Mouse (Mus musculus) stomach, embryonic 16.5 days (tissue): ENCODE measurements around the gene Chmp4b. TPM values are rescaled to one million over a fixed set of nuclear protein-coding genes. Genes with fewer than 3 reads are reported as not detected.
A peak's percentile ranks its signal among the peaks of the same experiment; 100 is the strongest.

Experiments used
- ATAC-seq: fragments of 200-750 bp; cut with Nextera tagmentation; 2 replicates; pipeline ENCODE4 v1.8.0; 2017; ENCODE audit warnings: moderate number of reproducible peaks, moderate TSS enrichment; ENCODE audit not compliant: insufficient read depth, low FRiP score
- H3K27ac ChIP-seq: fragments of 300-500 bp; sonication (generic); 2 replicates; pipeline ENCODE4 v1.5.1; 2014; ENCODE audit warnings: low read length
- H3K27me3 ChIP-seq: fragments of 300-500 bp; sonication (generic); 2 replicates; pipeline ENCODE4 v1.6.1; 2014; ENCODE audit warnings: low read length, control low read depth, mixed read lengths; ENCODE audit not compliant: control insufficient read depth, insufficient read depth
- H3K36me3 ChIP-seq: fragments of 300-500 bp; sonication (generic); 2 replicates; pipeline ENCODE4 v1.6.1; 2014; ENCODE audit warnings: low read length; ENCODE audit not compliant: control insufficient read depth, insufficient read depth
- H3K4me1 ChIP-seq: fragments of 300-500 bp; sonication (generic); 2 replicates; pipeline ENCODE4 v1.6.1; 2014; ENCODE audit warnings: low read length, control low read depth, mixed read lengths; ENCODE audit not compliant: control insufficient read depth, insufficient read depth
- H3K4me2 ChIP-seq: fragments of 300-500 bp; sonication (generic); 2 replicates; pipeline ENCODE4 v1.6.1; 2014; ENCODE audit warnings: low read depth, low read length, mixed read lengths
- H3K4me3 ChIP-seq: fragments of 300-500 bp; sonication (generic); replicated peaks from 2 replicates; pipeline ENCODE4 v1.5.1; 2014; ENCODE audit warnings: mild to moderate bottlenecking, low read length
- H3K9ac ChIP-seq: fragments of 300-500 bp; sonication (generic); 2 replicates; pipeline ENCODE4 v1.6.1; 2014; ENCODE audit warnings: low read length
- H3K9me3 ChIP-seq: fragments of 300-500 bp; sonication (generic); replicated peaks from 2 replicates; pipeline ENCODE4 v1.6.1; 2016; ENCODE audit warnings: low read length, control low read depth; ENCODE audit not compliant: control insufficient read depth
- WGBS: fragments of 180-500 bp; shearing (Covaris S2); extraction: QIAGEN DNeasy Blood & Tissue Kit; methylation state at CpG from one replicate; pipeline ENCODE4 v1.1.7; 2014; 5-methylcytosine and 5-hydroxymethylcytosine counted together
- polyA plus RNA-seq: library from polyadenylated mRNA; unstranded; fragments of >200 nt; fragmentation: Nextera tagmentation; extraction: Ambion mirVana; gene quantifications from 2 replicates; pipeline ENCODE4 v1.2.1, GENCODE M21; 2015

Chmp4b gene
- polyA plus RNA-seq, 1 experiment from 2014 or later: 23.6 TPM

DNA sequence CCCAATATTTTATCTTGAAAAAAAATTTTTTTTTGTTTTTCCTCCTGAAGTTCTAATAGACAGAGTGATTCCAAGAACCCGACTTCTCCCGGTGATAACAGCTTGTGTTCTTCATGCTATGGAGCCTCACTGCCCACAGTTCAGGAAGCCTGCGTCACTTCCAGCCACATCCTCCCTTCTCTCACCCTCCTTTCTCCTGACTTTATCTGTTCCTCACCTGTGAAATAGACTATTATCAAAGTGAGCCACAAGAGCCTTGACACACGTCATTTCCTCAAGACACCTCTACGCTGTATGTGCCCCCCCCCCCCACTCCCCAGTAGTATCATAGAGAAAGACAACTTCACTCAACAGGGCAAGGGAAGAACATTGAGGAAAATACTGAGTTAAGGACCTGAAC, 35.8 kb upstream of the Chmp4b start:
- Histone ChIP-seq H3K4me2 (no peak overlapping the region), H3K27ac (no peak overlapping the region), H3K27me3 (no peaks in the 10 kb centered on the region), H3K4me1 (peaks cover 12% of the 10 kb centered on the region), H3K9me3 (no peaks in the 10 kb centered on the region), H3K9ac (no peak overlapping the region), H3K4me3 (no peak overlapping the region), H3K36me3 (no peaks in the 10 kb centered on the region)
- 80% methylated on average over 5 of the region's 5 CpGs for WGBS
- ATAC-seq: no peak

DNA sequence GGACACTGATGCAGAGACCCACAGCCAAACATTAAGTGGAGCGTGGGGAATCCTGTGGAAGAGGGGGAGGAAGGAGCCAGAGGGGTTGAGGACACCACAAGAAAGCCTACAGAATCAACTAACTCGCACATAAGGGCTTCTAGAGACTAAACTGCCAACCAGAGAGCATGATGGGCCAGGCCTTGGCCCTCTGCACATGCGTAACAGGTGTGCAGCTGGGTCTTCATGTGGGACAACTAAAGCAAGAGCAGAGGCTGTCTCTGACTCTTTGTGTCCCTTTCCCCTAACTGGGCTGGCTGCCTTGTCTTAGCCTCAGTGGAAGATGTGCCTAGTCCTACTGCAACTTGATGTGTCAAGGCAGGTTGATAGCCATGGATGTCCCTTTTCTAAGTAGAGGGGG, 34.4 kb upstream of the Chmp4b start:
- H3K4me3 ChIP-seq: no peak overlapping the region
- H3K27ac ChIP-seq: no peak overlapping the region
- no peaks in the 10 kb centered on the region for H3K36me3 ChIP-seq
- WGBS: 96% methylated on average over 3 of the region's 3 CpGs
- no peaks in the 10 kb centered on the region for H3K27me3 ChIP-seq
- H3K4me2 ChIP-seq: no peak overlapping the region
- no peak overlapping the region for H3K9ac ChIP-seq
- peaks cover 12% of the 10 kb centered on the region for H3K4me1 ChIP-seq
- ATAC-seq: no peak
- H3K9me3 ChIP-seq: no peaks in the 10 kb centered on the region

DNA sequence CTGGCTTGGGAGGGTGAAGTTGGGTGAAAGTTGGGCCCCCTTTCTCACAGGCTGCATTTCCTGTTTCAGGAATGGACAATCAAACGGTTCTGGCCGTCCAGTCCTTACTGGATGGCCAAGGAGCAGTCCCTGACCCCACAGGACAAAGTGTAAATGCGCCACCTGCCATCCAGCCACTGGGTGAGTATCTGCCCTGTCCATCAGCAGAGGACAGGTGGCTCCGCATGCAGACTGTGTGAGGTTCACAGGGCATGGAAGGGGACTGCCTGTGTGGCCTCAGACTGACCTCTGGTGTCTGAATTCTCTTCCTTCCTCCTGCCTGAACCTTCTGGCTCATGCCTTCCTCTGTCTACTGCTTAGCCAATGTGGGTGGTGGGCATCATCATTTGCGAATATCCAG, 29.8 kb upstream of the Chmp4b start:
- H3K4me1 ChIP-seq: no peaks in the 10 kb centered on the region
- no peak overlapping the region for H3K4me2 ChIP-seq
- H3K27ac ChIP-seq: no peak overlapping the region
- 52% methylated on average over 5 of the region's 5 CpGs for WGBS
- no peak overlapping the region for H3K4me3 ChIP-seq
- H3K9me3 ChIP-seq: peaks cover 5% of the 10 kb centered on the region; the same call in 1 of the 2 replicates
- no peaks in the 10 kb centered on the region for H3K27me3 ChIP-seq
- no peak overlapping the region for H3K9ac ChIP-seq
- no peak for ATAC-seq
- H3K36me3 ChIP-seq: no peaks in the 10 kb centered on the region

DNA sequence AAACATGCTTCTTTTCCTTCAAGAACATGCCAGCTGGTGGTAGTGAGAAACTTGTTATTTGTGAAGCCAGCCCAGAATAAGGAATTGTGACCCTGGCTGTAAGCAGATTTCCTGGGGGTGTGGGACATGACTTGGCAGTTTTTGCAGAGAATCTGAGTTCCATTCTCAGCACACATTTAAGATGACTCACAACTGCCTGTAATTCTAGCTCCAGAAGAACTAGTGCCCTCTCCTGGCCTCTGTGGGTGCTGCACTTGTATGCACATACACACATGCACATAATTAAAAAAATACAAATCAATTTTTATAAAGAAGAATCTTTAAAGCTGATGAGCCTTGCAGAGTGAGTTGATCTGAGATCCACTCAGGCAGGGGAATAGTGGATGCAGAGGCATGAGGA, 27.4 kb upstream of the Chmp4b start:
- H3K9ac ChIP-seq: no peak overlapping the region
- no peak overlapping the region for H3K27ac ChIP-seq
- no peak for ATAC-seq
- no peaks in the 10 kb centered on the region for H3K36me3 ChIP-seq
- H3K9me3 ChIP-seq: peaks cover 5% of the 10 kb centered on the region; the same call in 1 of the 2 replicates
- H3K27me3 ChIP-seq: no peaks in the 10 kb centered on the region
- no peak overlapping the region for H3K4me2 ChIP-seq
- no peaks in the 10 kb centered on the region for H3K4me1 ChIP-seq
- no peak overlapping the region for H3K4me3 ChIP-seq

DNA sequence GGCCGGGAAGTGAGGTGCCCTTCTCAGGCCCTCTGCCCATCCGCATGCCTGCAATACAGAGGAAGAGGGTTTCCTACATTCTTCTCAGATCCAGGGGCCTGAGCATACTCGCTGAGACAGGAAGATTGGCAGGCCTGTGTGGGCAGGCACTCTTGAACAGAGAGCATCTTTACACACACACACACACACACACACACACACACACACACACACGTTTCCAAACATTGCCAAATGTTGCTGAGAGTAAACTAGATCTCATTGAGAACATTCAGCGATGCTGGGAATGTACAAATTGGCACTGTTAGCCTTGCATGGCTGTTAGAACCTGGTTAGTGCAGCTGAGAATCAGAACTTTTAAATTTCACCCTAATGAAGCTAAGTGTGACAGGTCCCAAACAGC, 21.0 kb upstream of the Chmp4b start:
- H3K27me3 ChIP-seq: no peaks in the 10 kb centered on the region
- no peak overlapping the region for H3K27ac ChIP-seq
- WGBS: 83% methylated on average over 5 of the region's 5 CpGs
- no peaks in the 10 kb centered on the region for H3K9me3 ChIP-seq
- no peaks in the 10 kb centered on the region for H3K4me1 ChIP-seq
- no peak overlapping the region for H3K4me3 ChIP-seq
- H3K4me2 ChIP-seq: no peak overlapping the region
- no peak for ATAC-seq
- H3K36me3 ChIP-seq: no peaks in the 10 kb centered on the region
- H3K9ac ChIP-seq: no peak overlapping the region

DNA sequence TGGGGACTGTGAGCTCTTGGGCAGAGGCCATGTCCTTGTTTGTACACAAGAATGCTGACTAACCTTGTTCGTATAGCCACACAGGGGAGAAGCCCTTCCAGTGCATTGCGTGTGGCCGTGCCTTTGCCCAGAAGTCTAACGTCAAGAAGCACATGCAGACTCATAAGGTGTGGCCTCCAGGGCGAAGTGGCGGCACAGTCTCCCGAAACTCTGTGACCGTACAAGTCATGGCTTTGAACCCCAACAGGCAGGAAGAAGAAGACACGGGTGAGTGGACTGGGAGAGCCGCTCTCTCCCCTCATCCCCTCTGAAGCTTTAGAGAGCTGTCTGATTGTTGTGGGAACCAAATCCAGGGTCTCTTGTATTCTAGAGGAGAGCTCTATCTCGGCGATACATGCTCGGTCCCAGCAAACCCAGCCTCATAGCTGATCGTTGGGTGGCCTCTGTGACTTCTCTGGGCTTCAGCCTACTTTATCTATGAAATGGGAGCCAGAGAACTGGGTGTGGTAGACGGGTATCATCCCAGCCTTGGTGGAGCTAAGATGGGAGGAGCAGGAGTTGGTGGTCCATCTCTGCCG, 19.2 kb upstream of the Chmp4b start:
- Histone ChIP-seq H3K9ac (no peak overlapping the region), H3K36me3 (no peaks in the 10 kb centered on the region), H3K9me3 (no peaks in the 10 kb centered on the region), H3K4me2 (no peak overlapping the region), H3K27me3 (no peaks in the 10 kb centered on the region), H3K4me3 (no peak overlapping the region; the same call in 1 of the 2 replicates), H3K4me1 (no peaks in the 10 kb centered on the region), H3K27ac (no peak overlapping the region; the same call in 1 of the 2 replicates)
- ATAC-seq: peak; percentile 42; the same call in 1 of the 2 replicates
- WGBS: 91% methylated on average over 16 of the region's 16 CpGs

DNA sequence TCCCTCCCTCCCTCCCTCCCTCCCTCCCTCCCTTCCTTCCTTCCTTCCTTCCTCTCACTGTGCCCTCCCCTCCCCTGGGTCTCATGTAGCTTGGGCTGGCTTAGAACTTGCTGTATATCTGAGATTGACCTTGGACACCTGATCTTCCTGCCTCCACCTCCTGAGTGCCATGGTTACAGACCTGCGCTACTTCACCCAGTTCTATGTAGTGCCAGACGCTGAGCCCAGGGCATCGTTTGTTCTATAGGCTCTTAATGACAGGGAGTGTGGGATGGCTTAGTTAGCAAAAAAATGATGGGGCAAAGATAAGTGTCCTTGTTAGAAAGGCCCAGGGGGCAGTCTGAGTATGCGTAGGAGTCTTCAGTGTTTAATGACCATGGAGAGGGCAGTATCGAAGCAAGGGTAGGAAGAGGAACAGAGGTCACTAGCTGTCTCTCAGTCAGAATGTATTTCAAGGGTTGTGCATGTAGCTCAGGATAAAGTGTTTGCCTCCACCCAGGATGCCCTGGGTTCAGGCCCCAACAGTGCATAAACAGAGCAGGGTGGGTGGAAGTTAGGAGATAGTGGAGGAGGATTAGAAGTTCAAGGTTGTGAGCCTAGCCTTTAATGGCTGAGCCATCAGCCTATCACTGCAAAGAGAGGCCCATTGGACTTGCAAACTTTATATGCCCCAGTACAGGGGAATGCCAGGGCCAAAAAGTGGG, 18.3 kb upstream of the Chmp4b start:
- 83% methylated on average over 5 of the region's 5 CpGs for WGBS
- no peak overlapping the region for H3K27ac ChIP-seq
- H3K9ac ChIP-seq: no peak overlapping the region
- no peak; the same call in 1 of the 2 replicates for ATAC-seq
- no peaks in the 10 kb centered on the region for H3K27me3 ChIP-seq
- H3K4me3 ChIP-seq: no peak overlapping the region
- no peak overlapping the region for H3K4me2 ChIP-seq
- no peaks in the 10 kb centered on the region for H3K4me1 ChIP-seq
- peaks cover 4% of the 10 kb centered on the region for H3K36me3 ChIP-seq
- H3K9me3 ChIP-seq: peaks cover 2% of the 10 kb centered on the region; the same call in 1 of the 2 replicates

DNA sequence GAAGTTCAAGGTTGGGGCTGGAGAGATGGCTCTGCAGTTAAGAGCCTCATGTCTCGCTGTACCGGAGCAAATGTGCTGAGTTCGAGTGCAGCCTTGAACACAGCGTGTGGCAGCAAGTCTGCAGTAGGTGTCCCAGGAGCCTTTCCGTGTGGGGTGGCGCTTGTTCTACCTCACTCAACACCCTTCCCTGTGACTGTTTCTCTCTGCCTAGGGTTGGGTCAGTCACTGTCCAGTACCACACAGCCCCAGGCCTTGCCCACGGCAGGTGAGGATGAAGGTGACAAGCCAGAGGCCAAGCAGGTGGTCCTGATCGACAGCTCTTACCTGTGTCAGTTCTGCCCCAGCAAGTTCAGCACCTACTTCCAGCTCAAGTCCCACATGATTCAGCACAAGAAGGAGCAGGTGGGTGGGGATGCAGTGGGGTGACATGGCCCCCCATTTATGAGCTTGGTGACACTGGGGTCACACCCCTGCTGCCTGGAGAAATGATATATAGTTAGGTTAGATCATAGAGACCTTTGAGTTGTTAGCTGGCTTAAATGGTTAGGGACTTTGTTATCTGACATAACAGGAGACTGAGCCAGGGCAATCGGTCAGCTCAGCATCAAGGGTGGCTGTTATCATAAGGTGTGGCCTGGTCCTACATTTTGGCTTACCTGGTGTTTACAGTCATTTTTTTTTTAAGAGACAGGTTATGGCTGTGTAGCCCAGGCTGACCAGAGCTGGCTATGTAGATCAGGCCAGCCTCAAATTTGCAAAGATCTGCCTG, 17.4 kb upstream of the Chmp4b start:
- 87% methylated on average over 9 of the region's 9 CpGs for WGBS
- Histone ChIP-seq H3K36me3 (peaks cover 8% of the 10 kb centered on the region), H3K4me1 (no peaks in the 10 kb centered on the region), H3K4me3 (no peak overlapping the region), H3K9ac (no peak overlapping the region), H3K9me3 (peaks cover 6% of the 10 kb centered on the region; the same call in 1 of the 2 replicates), H3K27me3 (no peaks in the 10 kb centered on the region), H3K27ac (no peak overlapping the region), H3K4me2 (no peak overlapping the region)
- ATAC-seq: 0 out of 2 replicates have a peak, but pooled peaks have one; percentile 19

DNA sequence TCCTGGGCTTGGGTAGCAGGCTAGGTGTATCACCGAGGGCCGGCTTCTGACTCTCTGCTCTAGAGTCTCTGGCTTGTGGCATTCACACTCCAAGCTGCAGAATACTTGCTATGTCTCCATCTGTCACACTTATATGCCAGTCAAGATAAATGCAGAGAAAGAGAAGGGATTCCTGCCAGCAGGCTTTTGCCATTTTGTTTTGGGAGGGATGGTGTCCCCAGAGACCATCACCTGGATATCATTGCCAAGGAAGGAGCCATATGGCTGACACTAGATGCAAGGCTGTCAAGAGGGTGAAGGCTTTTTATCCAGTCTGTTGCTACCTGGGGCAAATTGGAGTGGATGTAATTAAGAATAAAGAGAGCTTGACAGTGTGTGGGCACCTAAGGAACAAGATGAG, 15.7 kb upstream of the Chmp4b start:
- 89% methylated on average over 2 of the region's 2 CpGs for WGBS
- H3K27me3 ChIP-seq: no peaks in the 10 kb centered on the region
- H3K4me3 ChIP-seq: no peak overlapping the region
- no peak overlapping the region for H3K4me2 ChIP-seq
- H3K9me3 ChIP-seq: peaks cover 6% of the 10 kb centered on the region; the same call in 1 of the 2 replicates
- H3K27ac ChIP-seq: no peak overlapping the region
- no peak for ATAC-seq
- H3K36me3 ChIP-seq: peaks cover 8% of the 10 kb centered on the region
- H3K4me1 ChIP-seq: no peaks in the 10 kb centered on the region
- H3K9ac ChIP-seq: no peak overlapping the region
